Mouse (Mus musculus) midbrain, embryonic 15.5 days (tissue): ENCODE data around the gene Obscn. TPM values are rescaled to one million over a fixed set of nuclear protein-coding genes. Genes with fewer than 3 reads are reported as not detected.

Source experiments
- ATAC-seq: fragments of 200-750 bp; cut with Nextera tagmentation; replicated peaks from 2 replicates; pipeline ENCODE4 v1.8.0; 2017; ENCODE audit warnings: moderate TSS enrichment
- H3K27ac ChIP-seq: fragments of 300-500 bp; sonication (generic); 2 replicates; pipeline ENCODE4 v1.5.1; 2015; ENCODE audit warnings: mild to moderate bottlenecking, inconsistent platforms
- H3K27me3 ChIP-seq: fragments of 300-500 bp; sonication (generic); replicated peaks from 2 replicates; pipeline ENCODE4 v1.6.1; 2015; ENCODE audit warnings: inconsistent platforms
- H3K36me3 ChIP-seq: fragments of 300-500 bp; sonication (generic); replicated peaks from 2 replicates; pipeline ENCODE4 v1.6.1; 2015; ENCODE audit warnings: inconsistent platforms
- H3K4me1 ChIP-seq: fragments of 300-500 bp; sonication (generic); 2 replicates; pipeline ENCODE4 v1.6.1; 2015; ENCODE audit warnings: inconsistent platforms
- H3K4me2 ChIP-seq: fragments of 300-500 bp; sonication (generic); 2 replicates; pipeline ENCODE4 v1.6.1; 2015; ENCODE audit warnings: inconsistent platforms, mild to moderate bottlenecking, moderate library complexity
- H3K4me3 ChIP-seq: fragments of 300-500 bp; sonication (generic); 2 replicates; pipeline ENCODE4 v1.5.1; 2015; ENCODE audit warnings: mild to moderate bottlenecking, inconsistent platforms
- H3K9ac ChIP-seq: fragments of 300-500 bp; sonication (generic); 2 replicates; pipeline ENCODE4 v1.6.1; 2015; ENCODE audit warnings: mild to moderate bottlenecking, inconsistent platforms
- H3K9me3 ChIP-seq: fragments of 300-500 bp; sonication (generic); 2 replicates; pipeline ENCODE4 v1.6.1; 2016; ENCODE audit warnings: inconsistent platforms
- WGBS: fragments of 180-500 bp; shearing (Covaris S2); methylation state at CpG from one replicate; pipeline ENCODE4 v1.1.7; 2015; ENCODE audit warnings: mixed read lengths; 5-methylcytosine and 5-hydroxymethylcytosine counted together
- polyA plus RNA-seq: library from polyadenylated mRNA; unstranded; fragments of >200 nt; fragmentation: Nextera tagmentation; extraction: Ambion mirVana; gene quantifications from 2 replicates; pipeline ENCODE4 v1.2.1, GENCODE M21; 2015

The Obscn gene
- polyA plus RNA-seq, 1 experiment from 2014 or later: 0.28 TPM

DNA sequence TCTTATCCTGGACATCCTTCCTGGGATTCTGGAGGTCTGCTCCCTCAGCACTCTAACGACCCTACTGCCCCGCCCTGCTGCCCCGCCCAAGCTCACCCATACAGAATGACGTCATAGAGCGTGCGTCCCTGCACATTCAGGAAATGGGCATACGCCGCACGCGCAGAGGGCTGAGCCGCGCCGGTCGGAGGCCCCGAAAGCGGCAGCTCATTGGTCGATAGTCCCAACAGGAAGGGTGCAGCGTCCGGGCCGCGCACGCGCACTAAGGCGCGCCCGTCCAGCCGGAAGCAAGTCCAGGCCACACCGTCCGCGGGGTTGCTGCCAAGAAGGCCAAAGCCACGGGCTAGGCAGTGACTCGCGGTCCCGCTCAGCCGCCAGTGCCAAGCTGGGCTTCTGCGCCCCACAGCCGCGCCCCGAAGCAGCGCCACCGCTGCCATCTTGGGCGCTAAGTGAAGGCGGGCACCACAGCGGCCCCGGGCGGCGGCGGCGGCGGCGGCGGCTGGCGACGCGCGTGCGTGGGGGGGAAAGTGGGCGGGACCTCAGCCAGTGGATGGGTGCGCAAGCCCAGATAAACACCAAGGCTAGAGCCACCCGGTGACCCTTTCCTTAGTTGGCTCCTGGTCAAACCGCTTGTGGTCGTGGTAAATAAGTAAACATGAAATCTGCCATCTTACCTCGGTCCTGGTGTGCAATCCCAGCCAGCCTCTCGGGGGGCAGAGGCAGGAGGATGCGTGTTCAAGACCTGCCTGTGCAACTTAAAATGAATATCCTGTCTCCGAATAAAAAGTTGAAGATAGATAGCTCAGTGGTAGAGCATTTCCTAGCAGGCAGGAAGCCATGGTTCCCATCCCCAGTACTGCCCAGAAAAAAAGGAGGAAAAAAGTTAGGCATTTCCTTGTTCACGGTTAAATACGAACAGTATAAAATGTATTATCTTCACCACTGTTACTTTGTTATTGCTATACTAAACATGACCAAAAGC is 27.3 kb upstream of the Obscn start, which contains the start of gene Iba57:
TSS of gene Iba57 (minus strand) at position 485 of the 982 bp plus-strand sequence.
- Histone ChIP-seq H3K9ac (peak within 1 kb of the TSS; percentile 95), H3K9me3 (no peaks in the 10 kb centered on the region), H3K27ac (peak within 1 kb of the TSS; percentile 100), H3K4me3 (peak within 1 kb of the TSS; percentile 94), H3K36me3 (0 out of 2 replicates have a peak, but pooled peaks cover 1% of the 10 kb centered on the region), H3K4me2 (peak within 1 kb of the TSS; percentile 75), H3K4me1 (peaks cover 19% of the 10 kb centered on the region), H3K27me3 (no peaks in the 10 kb centered on the region)
- peak; percentile 99 for ATAC-seq
- WGBS: 3% methylated on average over 68 of the region's 68 CpGs

DNA sequence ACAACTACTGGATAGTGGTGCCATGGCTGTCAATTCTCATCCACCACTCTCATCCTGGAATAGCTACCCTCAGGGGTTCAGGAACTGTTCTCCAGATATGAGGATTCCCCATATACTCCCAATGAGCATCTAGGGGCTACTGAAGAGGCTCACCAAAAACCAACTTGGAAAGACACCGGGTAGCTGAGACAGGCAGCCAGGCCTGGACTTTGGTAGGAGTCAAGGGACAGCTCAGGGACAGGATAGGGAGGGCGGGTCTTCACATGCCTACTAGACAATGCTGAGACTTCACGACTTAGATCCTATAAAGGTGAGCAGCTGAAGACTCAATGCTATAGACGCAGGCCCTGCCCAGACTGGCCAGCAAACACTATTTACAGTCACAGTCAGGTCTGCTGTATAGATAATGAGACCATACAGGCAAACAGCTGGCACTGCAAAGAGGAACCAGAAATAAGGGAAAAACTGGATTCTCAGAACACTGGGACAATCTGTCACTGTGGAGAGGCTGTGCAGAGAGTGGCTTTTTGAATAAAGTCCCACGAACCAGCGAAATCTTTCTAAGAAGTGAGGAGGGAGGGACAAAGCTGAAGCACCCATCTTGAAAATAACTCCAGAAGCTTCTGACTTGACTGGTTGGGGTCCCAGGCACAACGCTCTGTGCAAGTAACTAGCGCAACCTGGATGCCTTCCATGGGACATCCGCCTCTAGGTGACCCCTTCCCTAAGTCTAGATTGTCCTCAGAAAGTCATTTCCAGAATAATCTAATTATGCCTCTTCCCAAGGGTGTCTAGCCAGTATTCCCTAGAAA is 26.4 kb upstream of the Obscn start:
- H3K27ac ChIP-seq: peak overlapping the region; percentile 100
- peak overlapping the region; percentile 75 for H3K4me2 ChIP-seq
- H3K36me3 ChIP-seq: 0 out of 2 replicates have a peak, but pooled peaks cover 10% of the 10 kb centered on the region
- peak; percentile 1; the same call in 1 of the 2 replicates for ATAC-seq
- no peaks in the 10 kb centered on the region for H3K27me3 ChIP-seq
- H3K9me3 ChIP-seq: no peaks in the 10 kb centered on the region
- H3K4me3 ChIP-seq: peak overlapping the region; percentile 94
- WGBS: 60% methylated on average over 9 of the region's 9 CpGs
- H3K9ac ChIP-seq: peak overlapping the region; percentile 95
- H3K4me1 ChIP-seq: peaks cover 19% of the 10 kb centered on the region

GRCm38 (mm10) chr11:59161398-59161797 is 25.2 kb upstream of the Obscn start:
- ATAC-seq: no peak
- no peak overlapping the region for H3K4me3 ChIP-seq
- WGBS: 81% methylated on average over 5 of the region's 5 CpGs
- H3K4me1 ChIP-seq: peaks cover 19% of the 10 kb centered on the region
- 0 out of 2 replicates have a peak, but pooled peaks cover 11% of the 10 kb centered on the region for H3K36me3 ChIP-seq
- H3K4me2 ChIP-seq: no peak overlapping the region
- no peak overlapping the region for H3K27ac ChIP-seq
- H3K9ac ChIP-seq: no peak overlapping the region
- no peaks in the 10 kb centered on the region for H3K9me3 ChIP-seq
- H3K27me3 ChIP-seq: no peaks in the 10 kb centered on the region

- Histone ChIP-seq H3K27ac (no peak overlapping the region), H3K9me3 (no peaks in the 10 kb centered on the region), H3K9ac (no peak overlapping the region), H3K4me3 (no peak overlapping the region), H3K4me1 (peaks cover 19% of the 10 kb centered on the region), H3K36me3 (0 out of 2 replicates have a peak, but pooled peaks cover 17% of the 10 kb centered on the region), H3K27me3 (no peaks in the 10 kb centered on the region), H3K4me2 (no peak overlapping the region)
- no peak for ATAC-seq
- WGBS: 89% methylated on average over 4 of the region's 4 CpGs
These were observed 23.4 kb upstream of the Obscn start for GRCm38 (mm10) chr11:59159558-59159957.

GRCm38 (mm10) chr11:59159099-59159498 is 22.9 kb upstream of the Obscn start:
- Histone ChIP-seq H3K4me2 (no peak overlapping the region), H3K9me3 (no peaks in the 10 kb centered on the region), H3K36me3 (0 out of 2 replicates have a peak, but pooled peaks cover 17% of the 10 kb centered on the region), H3K4me1 (peaks cover 15% of the 10 kb centered on the region), H3K9ac (no peak overlapping the region), H3K27ac (no peak overlapping the region), H3K4me3 (no peak overlapping the region), H3K27me3 (no peaks in the 10 kb centered on the region)
- 91% methylated on average over 13 of the region's 13 CpGs for WGBS
- no peak for ATAC-seq

DNA sequence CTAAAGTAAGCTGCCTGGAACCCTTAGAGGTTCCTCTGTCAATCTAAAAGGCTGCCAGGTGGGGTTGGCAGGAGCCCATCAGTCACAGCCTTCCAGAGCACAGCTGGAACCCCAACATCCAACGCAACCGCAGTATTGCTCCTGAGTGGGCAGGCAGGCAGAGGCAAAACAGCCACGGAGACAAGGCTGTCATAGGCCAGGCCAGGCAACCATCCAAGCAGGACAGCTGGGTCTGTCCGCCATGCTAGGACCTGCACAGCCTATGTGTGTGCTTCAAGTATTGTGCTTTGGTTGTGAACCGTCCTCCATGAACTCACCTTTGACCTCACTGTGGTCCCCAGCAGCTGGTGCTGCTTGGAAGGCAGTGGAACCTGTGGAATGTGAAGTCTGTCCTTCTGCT is 19.7 kb upstream of the Obscn start:
- H3K4me3 ChIP-seq: no peak overlapping the region

DNA sequence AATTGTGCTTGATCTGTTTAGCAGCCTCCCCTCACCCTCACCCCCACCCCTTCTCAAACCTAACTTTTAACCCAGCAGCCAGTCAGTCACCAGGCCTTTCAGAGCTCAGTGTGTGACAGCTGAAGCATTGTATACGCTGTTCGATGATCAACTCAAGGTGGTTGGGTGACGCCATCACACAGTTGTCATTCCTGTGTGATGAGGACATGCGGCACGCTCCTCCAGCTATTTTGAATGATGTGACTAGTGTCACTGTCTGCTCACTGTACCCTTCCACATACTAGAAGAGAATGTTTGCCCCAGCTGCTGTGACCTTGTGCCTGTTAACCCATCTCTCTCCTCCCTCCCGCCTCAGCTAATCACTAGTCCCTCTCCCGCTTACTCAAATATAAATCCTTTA is 18.0 kb upstream of the Obscn start:
- no peak overlapping the region for H3K4me2 ChIP-seq
- no peaks in the 10 kb centered on the region for H3K4me1 ChIP-seq
- 92% methylated on average over 7 of the region's 7 CpGs for WGBS
- no peak for ATAC-seq
- no peaks in the 10 kb centered on the region for H3K27me3 ChIP-seq
- H3K9me3 ChIP-seq: no peaks in the 10 kb centered on the region
- H3K27ac ChIP-seq: no peak overlapping the region
- H3K9ac ChIP-seq: no peak overlapping the region
- H3K36me3 ChIP-seq: 0 out of 2 replicates have a peak, but pooled peaks cover 17% of the 10 kb centered on the region
- no peak overlapping the region for H3K4me3 ChIP-seq

More for the DNA sequence above, 19.7 kb upstream of the Obscn start:
- H3K27ac ChIP-seq: no peak overlapping the region
- H3K9ac ChIP-seq: no peak overlapping the region
- H3K27me3 ChIP-seq: no peaks in the 10 kb centered on the region
- 0 out of 2 replicates have a peak, but pooled peaks cover 17% of the 10 kb centered on the region for H3K36me3 ChIP-seq
- 93% methylated on average over 5 of the region's 5 CpGs for WGBS
- no peak overlapping the region for H3K4me2 ChIP-seq
- H3K9me3 ChIP-seq: no peaks in the 10 kb centered on the region
- H3K4me1 ChIP-seq: no peaks in the 10 kb centered on the region
- ATAC-seq: no peak

GRCm38 (mm10) chr11:59151729-59152128 is 15.5 kb upstream of the Obscn start:
- Histone ChIP-seq H3K27ac (no peak overlapping the region), H3K4me3 (no peak overlapping the region), H3K27me3 (no peaks in the 10 kb centered on the region), H3K9ac (no peak overlapping the region), H3K4me1 (no peaks in the 10 kb centered on the region), H3K4me2 (no peak overlapping the region), H3K9me3 (no peaks in the 10 kb centered on the region), H3K36me3 (0 out of 2 replicates have a peak, but pooled peaks cover 6% of the 10 kb centered on the region)
- WGBS: 29% methylated on average over 3 of the region's 3 CpGs
- ATAC-seq: no peak

GRCm38 (mm10) chr11:59149302-59149701 is 13.1 kb upstream of the Obscn start:
- H3K4me1 ChIP-seq: no peaks in the 10 kb centered on the region
- no peak overlapping the region for H3K9ac ChIP-seq
- H3K4me2 ChIP-seq: no peak overlapping the region
- no peak overlapping the region for H3K27ac ChIP-seq
- no peak overlapping the region for H3K4me3 ChIP-seq
- no peaks in the 10 kb centered on the region for H3K36me3 ChIP-seq
- no peaks in the 10 kb centered on the region for H3K9me3 ChIP-seq
- no peaks in the 10 kb centered on the region; the same call in 1 of the 2 replicates for H3K27me3 ChIP-seq
- ATAC-seq: no peak
- 67% methylated on average over 3 of the region's 3 CpGs for WGBS

- Histone ChIP-seq H3K4me1 (no peaks in the 10 kb centered on the region), H3K9me3 (no peaks in the 10 kb centered on the region), H3K9ac (no peak overlapping the region), H3K4me3 (no peak overlapping the region), H3K27ac (no peak overlapping the region), H3K27me3 (no peaks in the 10 kb centered on the region; the same call in none of the 2 replicates), H3K4me2 (no peak overlapping the region), H3K36me3 (no peaks in the 10 kb centered on the region)
- 85% methylated on average over 5 of the region's 5 CpGs for WGBS
- ATAC-seq: no peak
These were observed 6.8 kb upstream of the Obscn start for GRCm38 (mm10) chr11:59142962-59143361.

DNA sequence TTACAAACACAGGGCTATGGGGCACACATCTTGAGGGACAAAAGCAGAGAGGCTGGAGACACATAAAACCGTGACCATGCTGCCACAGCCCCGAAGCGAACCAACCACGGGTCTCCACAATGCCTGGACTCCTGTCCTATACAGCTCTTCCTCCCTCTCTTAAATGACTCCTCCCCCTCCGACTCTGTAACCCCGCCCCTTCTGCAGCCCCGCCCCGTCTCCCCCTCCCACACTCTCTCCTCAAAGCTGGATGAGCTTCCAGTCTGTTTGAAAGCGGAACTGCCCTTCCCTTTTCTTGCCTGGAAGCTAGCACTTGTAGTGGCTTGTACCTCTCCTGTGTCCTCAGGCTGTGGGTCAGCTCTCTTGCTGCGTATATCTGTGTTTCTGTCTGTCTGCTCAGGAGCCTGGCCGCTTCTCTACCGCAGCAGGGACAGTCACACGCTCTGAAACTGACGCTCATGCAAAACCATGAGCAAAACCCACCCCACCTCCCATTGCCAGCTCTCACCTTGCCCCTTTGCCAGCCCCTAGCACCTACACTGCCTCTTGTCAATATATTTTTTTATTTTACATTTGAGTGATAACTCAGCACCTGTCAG is 5.7 kb upstream of the Obscn start:
- ATAC-seq: no peak
- H3K4me1 ChIP-seq: no peaks in the 10 kb centered on the region
- no peaks in the 10 kb centered on the region for H3K9me3 ChIP-seq
- WGBS: 11% methylated on average over 14 of the region's 14 CpGs
- no peaks in the 10 kb centered on the region for H3K36me3 ChIP-seq
- no peak overlapping the region for H3K4me3 ChIP-seq
- peak overlapping the region; percentile 21; the same call in 1 of the 2 replicates for H3K4me2 ChIP-seq
- H3K27ac ChIP-seq: no peak overlapping the region
- no peak overlapping the region for H3K9ac ChIP-seq
- peaks cover 9% of the 10 kb centered on the region for H3K27me3 ChIP-seq
